Mouse (Mus musculus) naive thymus-derived CD4-positive, alpha-beta T cell, adult 5 months (primary cell): ENCODE data around the gene Zfp362. TPM values are rescaled to one million over a fixed set of nuclear protein-coding genes. Genes with fewer than 3 reads are reported as not detected.

Experiments used
- polyA plus RNA-seq: library from polyadenylated mRNA; unstranded; fragments of 100-300 nt; shearing (Covaris generic); gene quantifications from one replicate; pipeline ENCODE4 v1.2.1, GENCODE M21; 2017

The Zfp362 gene
- polyA plus RNA-seq: 19.3 TPM

GRCm38 (mm10) chr4:128806043-128806826, at the start of gene Zfp362:
Gene Zfp362, minus strand, starts transcription at chr4:128806045.

DNA sequence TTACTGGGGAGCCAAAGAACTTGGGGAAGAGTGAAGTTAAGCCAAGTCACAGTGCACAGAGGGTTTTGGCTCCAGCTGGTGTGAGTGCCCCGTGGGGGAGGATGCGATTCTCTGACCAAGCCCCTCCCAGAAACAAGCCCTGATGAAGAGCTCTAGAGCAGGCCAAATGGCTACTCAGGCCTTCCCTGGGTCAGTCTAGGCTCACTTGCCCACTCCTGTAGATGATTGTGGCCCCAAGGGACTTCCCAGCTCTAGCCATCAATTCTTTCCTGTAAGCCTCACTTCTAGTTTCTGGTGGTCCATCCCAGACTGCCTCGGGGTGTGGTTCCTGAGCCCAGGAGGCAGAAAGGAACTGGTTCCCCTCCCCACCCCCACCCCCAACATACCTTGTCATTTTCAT, 50.8 kb downstream of the Zfp362 start, which contains the start of gene A3galt2:
Gene A3galt2 (plus strand): TSS at position 301 of the 400 bp plus-strand sequence.

Other genes starting within 250 kb of the Zfp362 start
- gene Zscan20, start 195.9 kb downstream of the Zfp362 start, polyA plus RNA-seq: 4.9 TPM
- 2.0 TPM for gene Tlr12, start 187.4 kb downstream of the Zfp362 start, polyA plus RNA-seq
- 140 TPM for gene Phc2, start 151.3 kb downstream of the Zfp362 start, polyA plus RNA-seq
- not detected for gene A3galt2, start 50.7 kb downstream of the Zfp362 start, polyA plus RNA-seq
- gene Trim62, start 77.5 kb upstream of the Zfp362 start, polyA plus RNA-seq: 9.0 TPM
- 0.42 TPM for gene Azin2, start 156.4 kb upstream of the Zfp362 start, polyA plus RNA-seq
- 84.4 TPM for gene Ak2, start 185.9 kb upstream of the Zfp362 start, polyA plus RNA-seq